Mouse (Mus musculus) stomach, embryonic 16.5 days (tissue): ENCODE data around the gene Fam162a. TPM values are rescaled to one million over a fixed set of nuclear protein-coding genes. Genes with fewer than 3 reads are reported as not detected.

Experiments
- ATAC-seq: fragments of 200-750 bp; cut with Nextera tagmentation; 2 replicates; pipeline ENCODE4 v1.8.0; 2017; ENCODE audit warnings: moderate number of reproducible peaks, moderate TSS enrichment; ENCODE audit not compliant: insufficient read depth, low FRiP score
- H3K27ac ChIP-seq: fragments of 300-500 bp; sonication (generic); 2 replicates; pipeline ENCODE4 v1.5.1; 2014; ENCODE audit warnings: low read length
- H3K27me3 ChIP-seq: fragments of 300-500 bp; sonication (generic); 2 replicates; pipeline ENCODE4 v1.6.1; 2014; ENCODE audit warnings: low read length, control low read depth, mixed read lengths; ENCODE audit not compliant: control insufficient read depth, insufficient read depth
- H3K36me3 ChIP-seq: fragments of 300-500 bp; sonication (generic); 2 replicates; pipeline ENCODE4 v1.6.1; 2014; ENCODE audit warnings: low read length; ENCODE audit not compliant: control insufficient read depth, insufficient read depth
- H3K4me1 ChIP-seq: fragments of 300-500 bp; sonication (generic); 2 replicates; pipeline ENCODE4 v1.6.1; 2014; ENCODE audit warnings: low read length, control low read depth, mixed read lengths; ENCODE audit not compliant: control insufficient read depth, insufficient read depth
- H3K4me2 ChIP-seq: fragments of 300-500 bp; sonication (generic); 2 replicates; pipeline ENCODE4 v1.6.1; 2014; ENCODE audit warnings: low read depth, low read length, mixed read lengths
- H3K4me3 ChIP-seq: fragments of 300-500 bp; sonication (generic); replicated peaks from 2 replicates; pipeline ENCODE4 v1.5.1; 2014; ENCODE audit warnings: mild to moderate bottlenecking, low read length
- H3K9ac ChIP-seq: fragments of 300-500 bp; sonication (generic); 2 replicates; pipeline ENCODE4 v1.6.1; 2014; ENCODE audit warnings: low read length
- H3K9me3 ChIP-seq: fragments of 300-500 bp; sonication (generic); replicated peaks from 2 replicates; pipeline ENCODE4 v1.6.1; 2016; ENCODE audit warnings: low read length, control low read depth; ENCODE audit not compliant: control insufficient read depth
- WGBS: fragments of 180-500 bp; shearing (Covaris S2); extraction: QIAGEN DNeasy Blood & Tissue Kit; methylation state at CpG from one replicate; pipeline ENCODE4 v1.1.7; 2014; 5-methylcytosine and 5-hydroxymethylcytosine counted together
- polyA plus RNA-seq: library from polyadenylated mRNA; unstranded; fragments of >200 nt; fragmentation: Nextera tagmentation; extraction: Ambion mirVana; gene quantifications from 2 replicates; pipeline ENCODE4 v1.2.1, GENCODE M21; 2015

Fam162a gene
- polyA plus RNA-seq, 1 experiment from 2014 or later = 494 TPM

DNA sequence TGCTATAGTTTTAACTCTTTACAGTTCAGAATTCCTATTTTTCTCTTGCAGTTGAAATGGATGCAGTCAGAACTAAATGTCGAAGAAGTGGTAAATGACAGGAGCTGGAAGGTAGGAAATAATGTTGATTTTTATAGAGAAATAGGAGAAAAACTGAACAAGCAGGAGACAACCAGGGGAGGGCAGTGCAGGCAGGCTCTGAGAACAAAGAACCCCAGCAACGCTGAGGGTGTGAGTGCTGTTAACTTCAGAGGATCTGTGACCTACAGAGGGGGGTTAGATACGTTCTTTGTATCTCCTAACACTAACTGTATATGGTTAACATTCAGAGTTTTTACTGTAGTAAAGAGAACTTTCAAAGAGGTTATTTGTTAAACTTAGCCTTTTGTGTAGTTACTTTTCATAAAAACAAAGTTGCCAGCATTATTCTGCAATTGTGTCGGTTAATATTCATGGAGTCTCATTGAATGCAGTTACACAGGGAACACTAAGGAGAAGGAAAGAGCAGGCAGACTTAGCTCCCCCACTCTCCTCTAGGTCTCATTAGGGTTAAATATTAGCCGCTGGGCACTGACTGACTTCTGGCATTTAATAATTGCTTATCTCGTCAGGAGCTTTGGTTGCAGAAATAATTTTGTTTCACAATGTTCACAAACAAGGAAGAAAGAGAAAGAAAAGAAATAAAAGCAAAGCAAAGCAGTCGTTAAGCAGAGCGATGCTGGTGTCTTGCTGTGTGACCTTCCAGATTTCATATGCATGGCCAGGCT lies 18.6 kb upstream of the Fam162a start:
- H3K4me1 ChIP-seq = no peaks in the 10 kb centered on the region
- H3K4me3 ChIP-seq = no peak overlapping the region
- ATAC-seq = no peak
- 67% methylated on average over 8 of the region's 8 CpGs for WGBS
- H3K36me3 ChIP-seq = peaks cover 8% of the 10 kb centered on the region; the same call in 1 of the 2 replicates
- H3K9ac ChIP-seq = no peak overlapping the region
- H3K27me3 ChIP-seq = no peaks in the 10 kb centered on the region
- H3K4me2 ChIP-seq = no peak overlapping the region
- H3K27ac ChIP-seq = peak overlapping the region; percentile 49; the same call in 1 of the 2 replicates
- H3K9me3 ChIP-seq = no peaks in the 10 kb centered on the region

DNA sequence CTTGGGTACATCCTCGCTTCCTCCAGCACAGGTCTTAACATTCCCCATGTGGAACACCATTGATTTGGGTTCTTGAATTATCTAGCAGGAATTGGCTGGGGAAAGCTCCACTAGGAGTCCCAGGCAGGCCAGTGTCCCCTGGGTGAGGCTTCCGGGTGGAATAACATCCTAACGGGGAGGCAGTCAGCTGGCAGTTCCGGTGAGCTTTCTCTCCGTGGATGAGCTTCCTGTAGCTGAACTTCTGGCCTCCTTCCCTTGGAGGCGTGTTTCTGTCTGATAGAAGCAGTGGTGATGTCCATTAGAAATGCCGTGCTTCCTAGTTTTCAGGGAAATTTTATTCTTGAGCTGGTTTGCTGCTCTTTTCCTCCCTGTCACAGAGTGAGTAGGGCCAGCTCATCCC lies 17.7 kb upstream of the Fam162a start:
- Histone ChIP-seq H3K4me2 (no peak overlapping the region), H3K9me3 (no peaks in the 10 kb centered on the region), H3K27ac (no peak overlapping the region), H3K4me1 (no peaks in the 10 kb centered on the region), H3K9ac (no peak overlapping the region), H3K36me3 (peaks cover 8% of the 10 kb centered on the region; the same call in 1 of the 2 replicates), H3K27me3 (no peaks in the 10 kb centered on the region), H3K4me3 (no peak overlapping the region)
- ATAC-seq = no peak
- WGBS = 89% methylated on average over 7 of the region's 7 CpGs

- peak; percentile 94 for ATAC-seq
- 58% methylated on average over 4 of the region's 4 CpGs for WGBS
- Histone ChIP-seq H3K4me3 (no peak overlapping the region), H3K9me3 (no peaks in the 10 kb centered on the region), H3K4me1 (no peaks in the 10 kb centered on the region), H3K4me2 (no peak overlapping the region), H3K27ac (peak overlapping the region; percentile 39; the same call in 1 of the 2 replicates), H3K27me3 (no peaks in the 10 kb centered on the region), H3K9ac (no peak overlapping the region), H3K36me3 (peaks cover 8% of the 10 kb centered on the region; the same call in 1 of the 2 replicates)
Measured at GRCm38 (mm10) chr16:36087846-36088245, 16.5 kb upstream of the Fam162a start.

DNA sequence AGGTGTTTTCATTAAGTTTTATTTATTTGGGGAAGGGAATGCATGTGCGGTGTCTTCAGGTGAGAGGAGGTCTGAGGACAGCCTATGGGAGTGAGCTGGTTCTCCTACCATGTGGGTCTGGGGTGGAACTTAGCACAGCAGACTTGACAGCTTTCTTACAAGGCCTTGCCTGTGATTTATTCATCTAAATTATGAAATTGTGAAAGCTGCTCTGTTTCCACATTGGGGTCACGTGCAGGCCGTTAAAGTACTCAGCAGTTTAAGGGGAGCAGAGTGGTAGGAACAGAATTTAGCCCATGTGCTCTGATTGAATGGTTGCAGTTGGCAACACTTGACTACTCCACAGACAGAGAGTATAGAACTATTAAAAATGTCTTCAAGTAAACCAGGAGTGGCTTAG lies 8.5 kb upstream of the Fam162a start:
- no peak overlapping the region for H3K4me3 ChIP-seq
- no peak overlapping the region for H3K27ac ChIP-seq
- H3K4me2 ChIP-seq = no peak overlapping the region
- no peaks in the 10 kb centered on the region for H3K4me1 ChIP-seq
- no peaks in the 10 kb centered on the region for H3K9me3 ChIP-seq
- H3K27me3 ChIP-seq = no peaks in the 10 kb centered on the region
- WGBS = 88% methylated on average over 3 of the region's 3 CpGs
- no peak overlapping the region for H3K9ac ChIP-seq
- no peaks in the 10 kb centered on the region for H3K36me3 ChIP-seq
- no peak for ATAC-seq

- H3K4me1 ChIP-seq = 0 out of 2 replicates have a peak, but pooled peaks cover 3% of the 10 kb centered on the region
- H3K9me3 ChIP-seq = no peaks in the 10 kb centered on the region
- H3K36me3 ChIP-seq = no peaks in the 10 kb centered on the region
- no peak overlapping the region for H3K27ac ChIP-seq
- H3K9ac ChIP-seq = no peak overlapping the region
- WGBS = 85% methylated on average over 3 of the region's 3 CpGs
- H3K27me3 ChIP-seq = no peaks in the 10 kb centered on the region
- no peak overlapping the region for H3K4me2 ChIP-seq
- no peak for ATAC-seq
- no peak overlapping the region for H3K4me3 ChIP-seq
Measured at GRCm38 (mm10) chr16:36074772-36075171, 3.4 kb upstream of the Fam162a start.

DNA sequence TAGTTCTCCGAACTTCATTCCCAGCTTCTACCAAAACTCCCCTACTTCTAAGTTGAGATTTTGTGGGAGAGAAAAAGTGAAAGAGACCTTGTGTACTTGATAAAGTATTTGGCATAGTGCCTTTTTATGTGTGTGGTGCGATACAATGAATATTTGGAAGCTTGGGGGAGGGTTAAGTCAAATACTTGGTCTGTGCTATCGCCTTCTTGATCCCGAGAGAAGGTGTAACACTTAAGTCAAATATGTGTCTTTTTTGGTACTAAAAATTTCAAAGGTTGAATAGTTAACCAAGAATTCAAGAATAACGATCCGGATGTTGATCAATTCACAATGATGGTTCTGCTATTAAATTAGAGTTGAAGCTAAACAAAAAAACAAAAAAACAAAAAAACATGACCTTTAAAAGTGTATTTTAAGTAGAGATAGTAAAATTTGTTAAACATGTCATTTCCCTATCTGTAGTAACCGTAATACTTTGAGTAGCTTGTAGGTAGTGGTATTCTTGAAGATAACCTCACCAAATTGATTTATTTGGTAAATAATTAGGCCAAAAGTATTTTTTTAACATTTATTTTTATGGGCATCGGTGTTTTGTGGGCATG lies 1.1 kb upstream of the Fam162a start:
- WGBS = 24% methylated on average over 8 of the region's 8 CpGs
- H3K9ac ChIP-seq = peak overlapping the region; percentile 87
- H3K4me1 ChIP-seq = peaks cover 17% of the 10 kb centered on the region
- H3K9me3 ChIP-seq = no peaks in the 10 kb centered on the region
- H3K27ac ChIP-seq = peak overlapping the region; percentile 99
- peak overlapping the region; percentile 90 for H3K4me3 ChIP-seq
- ATAC-seq = no peak
- H3K27me3 ChIP-seq = no peaks in the 10 kb centered on the region
- no peaks in the 10 kb centered on the region for H3K36me3 ChIP-seq
- H3K4me2 ChIP-seq = peak overlapping the region; percentile 67

DNA sequence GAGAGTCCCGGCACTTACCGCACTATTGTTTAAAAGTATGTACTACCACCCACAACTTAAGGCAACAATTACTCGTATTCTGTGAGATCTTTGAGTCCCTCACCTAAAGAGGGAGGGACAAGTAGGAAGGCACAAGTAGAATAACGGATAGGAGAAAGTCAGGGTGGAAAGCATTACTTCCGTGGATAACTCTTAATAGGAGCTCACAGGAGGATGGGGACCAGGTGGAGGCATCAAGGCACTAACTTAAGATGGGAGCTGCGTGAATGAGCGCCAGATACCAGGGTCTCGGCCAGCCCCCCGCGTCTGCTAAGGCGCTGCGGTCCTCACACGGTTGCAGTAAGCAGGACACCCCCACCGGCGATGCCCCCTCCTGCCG lies 334 bp downstream of the Fam162a start:
- H3K27ac ChIP-seq = peak overlapping the region; percentile 99
- H3K9ac ChIP-seq = peak overlapping the region; percentile 87
- peak overlapping the region; percentile 67 for H3K4me2 ChIP-seq
- H3K9me3 ChIP-seq = no peaks in the 10 kb centered on the region
- H3K27me3 ChIP-seq = no peaks in the 10 kb centered on the region
- H3K4me1 ChIP-seq = peaks cover 17% of the 10 kb centered on the region
- no peaks in the 10 kb centered on the region for H3K36me3 ChIP-seq
- H3K4me3 ChIP-seq = peak overlapping the region; percentile 90
- under 1% methylated on average over 16 of the region's 16 CpGs for WGBS
- no peak; the same call in none of the 2 replicates for ATAC-seq

DNA sequence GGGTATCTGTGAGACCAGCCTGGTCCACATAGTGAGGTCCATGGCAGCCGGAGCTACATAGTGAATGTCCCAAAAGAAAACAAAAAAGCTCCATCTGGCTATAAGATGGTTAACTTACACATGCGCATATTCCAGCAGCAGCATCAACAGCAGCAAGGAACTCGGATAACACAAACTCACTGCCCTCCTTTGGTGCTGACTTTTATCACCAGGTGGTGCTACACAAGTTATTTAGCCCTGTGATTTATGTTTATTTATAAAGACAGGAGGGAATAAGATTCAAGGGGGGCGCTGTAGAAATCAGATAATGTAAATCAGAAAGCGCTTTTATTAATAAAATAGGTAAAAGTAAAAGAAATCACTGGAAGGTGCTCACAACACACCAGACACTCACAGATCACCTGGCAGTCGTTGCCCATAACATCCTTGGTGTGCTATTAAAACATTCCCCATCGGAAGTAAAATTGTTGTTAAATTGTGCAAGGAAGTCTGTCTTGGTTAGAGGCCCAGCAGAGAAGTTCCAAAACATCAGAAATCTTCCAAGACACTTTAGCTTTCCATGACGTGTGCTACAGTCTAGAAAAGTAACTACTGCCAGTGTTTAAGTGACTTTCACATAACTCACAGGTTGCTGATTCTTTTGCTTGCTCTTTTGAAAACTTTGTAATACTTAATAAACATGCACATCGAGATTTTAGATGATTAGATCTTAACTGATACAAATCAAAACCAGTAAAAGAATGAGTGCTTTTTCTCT lies 1.4 kb downstream of the Fam162a start:
- peak overlapping the region; percentile 9; the same call in 1 of the 2 replicates for H3K9ac ChIP-seq
- WGBS = 25% methylated on average over 9 of the region's 9 CpGs

GRCm38 (mm10) chr16:36068356-36068755 lies 3.0 kb downstream of the Fam162a start:
- ATAC-seq = no peak
- H3K4me1 ChIP-seq = peaks cover 20% of the 10 kb centered on the region
- no peaks in the 10 kb centered on the region for H3K9me3 ChIP-seq
- no peaks in the 10 kb centered on the region for H3K27me3 ChIP-seq
- H3K36me3 ChIP-seq = no peaks in the 10 kb centered on the region
- WGBS = 49% methylated on average over 3 of the region's 3 CpGs
- H3K9ac ChIP-seq = no peak overlapping the region
- no peak overlapping the region for H3K4me3 ChIP-seq
- peak overlapping the region; percentile 1; the same call in 1 of the 2 replicates for H3K27ac ChIP-seq
- no peak overlapping the region for H3K4me2 ChIP-seq

More for the DNA sequence above, 1.4 kb downstream of the Fam162a start:
- H3K36me3 ChIP-seq = no peaks in the 10 kb centered on the region
- peaks cover 17% of the 10 kb centered on the region for H3K4me1 ChIP-seq
- H3K4me2 ChIP-seq = peak overlapping the region; percentile 67
- H3K27me3 ChIP-seq = no peaks in the 10 kb centered on the region
- no peaks in the 10 kb centered on the region for H3K9me3 ChIP-seq
- H3K27ac ChIP-seq = no peak overlapping the region
- no peak for ATAC-seq
- H3K4me3 ChIP-seq = peak overlapping the region; percentile 90
